Mouse (Mus musculus) cerebellum, postnatal 4 days (tissue): ENCODE data around the gene Batf3.

Experiments
- DNase-seq, 2 experiments: peaks; one replicate each; pipeline ENCODE4 v3.0.0; 2022; ENCODE audit warnings: low spot score in 2 of 2, mixed read lengths in 1 of 2

Gene Batf3

GRCm38 (mm10) chr1:191097802-191098747 lies at the start of gene Batf3:
Gene Batf3, plus strand, starts transcription at chr1:191097847.
- DNase-seq: peak in 1 of 2 experiments; percentile 53

- DNase-seq: no peak
These were observed 44.1 kb upstream of the Batf3 start for GRCm38 (mm10) chr1:191053555-191053954.

- DNase-seq: no peak
These were observed 42.6 kb upstream of the Batf3 start for GRCm38 (mm10) chr1:191054870-191055532.

- DNase-seq: no peak
These were observed 42.1 kb upstream of the Batf3 start for GRCm38 (mm10) chr1:191055533-191055873.

- no peak for DNase-seq
These were observed 40.2 kb upstream of the Batf3 start for GRCm38 (mm10) chr1:191057461-191057860.

GRCm38 (mm10) chr1:191062241-191062780 lies 35.3 kb upstream of the Batf3 start:
- no peak for DNase-seq

- peak; percentile 97 for DNase-seq
These were observed 34.7 kb upstream of the Batf3 start, which contains the start of the genes Tatdn3 and Nsl1 for GRCm38 (mm10) chr1:191062781-191063485. Gene Tatdn3, minus strand, starts transcription at chr1:191062932. Gene Nsl1, plus strand, starts transcription at chr1:191063012.

GRCm38 (mm10) chr1:191063700-191064099 lies 33.9 kb upstream of the Batf3 start:
- no peak for DNase-seq

- no peak for DNase-seq
These were observed 33.1 kb upstream of the Batf3 start for GRCm38 (mm10) chr1:191064535-191064934.

GRCm38 (mm10) chr1:191065188-191065587 lies 32.5 kb upstream of the Batf3 start:
- DNase-seq: no peak

GRCm38 (mm10) chr1:191068377-191068776 lies 29.3 kb upstream of the Batf3 start:
- no peak for DNase-seq

GRCm38 (mm10) chr1:191070259-191070658 lies 27.4 kb upstream of the Batf3 start:
- DNase-seq: no peak

GRCm38 (mm10) chr1:191071613-191072012 lies 26.0 kb upstream of the Batf3 start:
- no peak for DNase-seq

GRCm38 (mm10) chr1:191072329-191072913 lies 25.2 kb upstream of the Batf3 start:
- DNase-seq: no peak

GRCm38 (mm10) chr1:191073001-191073400 lies 24.6 kb upstream of the Batf3 start:
- no peak for DNase-seq

- DNase-seq: no peak
These were observed 24.2 kb upstream of the Batf3 start for GRCm38 (mm10) chr1:191073486-191073885.

- peak in 1 of 2 experiments; percentile 51 for DNase-seq
These were observed 22.3 kb upstream of the Batf3 start for GRCm38 (mm10) chr1:191075199-191075883.

- no peak for DNase-seq
These were observed 14.4 kb upstream of the Batf3 start for GRCm38 (mm10) chr1:191083230-191083629.

GRCm38 (mm10) chr1:191084951-191085559 lies 12.6 kb upstream of the Batf3 start:
- peak; percentile 42 to 67 for DNase-seq

GRCm38 (mm10) chr1:191085597-191085996 lies 12.1 kb upstream of the Batf3 start:
- DNase-seq: no peak
